Mouse (Mus musculus) hindbrain, embryonic 11.5 days (tissue): ENCODE results near the gene Olfr520. TPM values are rescaled to one million over a fixed set of nuclear protein-coding genes. Genes with fewer than 3 reads are reported as not detected.

Source experiments
- ATAC-seq: fragments of 200-750 bp; cut with Nextera tagmentation; 2 replicates; pipeline ENCODE4 v1.8.0; 2017; ENCODE audit warnings: mild to moderate bottlenecking, moderate TSS enrichment, moderate library complexity; ENCODE audit not compliant: low FRiP score
- DNase-seq: peaks from one replicate; pipeline ENCODE4 v3.0.0-alpha.2; 2015; ENCODE audit warnings: low spot score
- H3K27ac ChIP-seq: fragments of 300-500 bp; sonication (generic); 2 replicates; pipeline ENCODE4 v1.5.1; 2014; ENCODE audit warnings: mild to moderate bottlenecking, low read depth, low read length
- H3K27me3 ChIP-seq: fragments of 300-500 bp; sonication (generic); 2 replicates; pipeline ENCODE4 v1.6.1; 2014; ENCODE audit warnings: mild to moderate bottlenecking, low read length, moderate library complexity, mixed read lengths; ENCODE audit not compliant: control insufficient read depth, insufficient read depth
- H3K36me3 ChIP-seq: fragments of 300-500 bp; sonication (generic); 2 replicates; pipeline ENCODE4 v1.6.1; 2014; ENCODE audit warnings: mild to moderate bottlenecking, low read length, moderate library complexity, mixed read lengths; ENCODE audit not compliant: control insufficient read depth, insufficient read depth
- H3K4me1 ChIP-seq: fragments of 300-500 bp; sonication (generic); replicated peaks from 2 replicates; pipeline ENCODE4 v1.6.1; 2014; ENCODE audit warnings: low read length, mixed read lengths; ENCODE audit not compliant: control insufficient read depth, insufficient read depth
- H3K4me2 ChIP-seq: fragments of 300-500 bp; sonication (generic); replicated peaks from 2 replicates; pipeline ENCODE4 v1.6.1; 2014; ENCODE audit warnings: mild to moderate bottlenecking, low read depth, low read length
- H3K4me3 ChIP-seq: fragments of 300-500 bp; sonication (generic); 2 replicates; pipeline ENCODE4 v1.5.1; 2014; ENCODE audit warnings: low read depth, low read length
- H3K9ac ChIP-seq: fragments of 300-500 bp; sonication (generic); 2 replicates; pipeline ENCODE4 v1.6.1; 2014; ENCODE audit warnings: low read depth, low read length
- H3K9me3 ChIP-seq: fragments of 300-500 bp; sonication (generic); 2 replicates; pipeline ENCODE4 v1.6.1; 2016; ENCODE audit warnings: low read length; ENCODE audit not compliant: control insufficient read depth
- WGBS: fragments of 180-500 bp; shearing (Covaris S2); extraction: QIAGEN DNeasy Blood & Tissue Kit; methylation state at CpG from one replicate; pipeline ENCODE4 v1.1.7; 2014; 5-methylcytosine and 5-hydroxymethylcytosine counted together
- polyA plus RNA-seq: library from polyadenylated mRNA; unstranded; fragments of >200 nt; fragmentation: Nextera tagmentation; extraction: Ambion mirVana; gene quantifications from 2 replicates; pipeline ENCODE4 v1.2.1, GENCODE M21; 2014

The Olfr520 gene
- polyA plus RNA-seq, 1 experiment from 2014 or later: not detected

DNA sequence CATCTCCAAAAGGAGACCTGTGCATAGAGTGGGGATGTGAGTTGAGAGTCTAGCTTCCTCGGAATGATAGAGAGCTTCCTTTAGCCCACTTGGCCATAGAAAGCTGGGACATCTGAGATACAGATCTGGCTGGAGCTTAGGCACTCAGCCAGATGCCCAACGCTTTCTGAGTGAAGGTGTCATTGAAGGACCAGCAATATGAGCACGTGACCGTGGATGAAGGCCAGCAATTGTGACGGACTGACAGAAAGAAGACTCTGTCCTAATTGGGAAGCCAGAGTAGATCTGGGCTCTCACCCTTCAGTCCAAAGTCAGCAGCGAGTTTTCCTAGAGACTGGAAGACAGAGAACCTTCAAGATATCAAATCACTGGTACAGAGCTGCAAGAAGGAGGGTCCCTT is 22.4 kb upstream of the Olfr520 start:
- ATAC-seq (no peak), DNase-seq (no peak)
- no peaks in the 10 kb centered on the region for H3K36me3 ChIP-seq
- no peaks in the 10 kb centered on the region for H3K4me1 ChIP-seq
- no peak overlapping the region for H3K4me3 ChIP-seq
- no peak overlapping the region for H3K27ac ChIP-seq
- no peak overlapping the region for H3K9ac ChIP-seq
- H3K9me3 ChIP-seq: no peaks in the 10 kb centered on the region
- H3K4me2 ChIP-seq: no peak overlapping the region
- 86% methylated on average over 6 of the region's 6 CpGs for WGBS
- no peaks in the 10 kb centered on the region for H3K27me3 ChIP-seq

DNA sequence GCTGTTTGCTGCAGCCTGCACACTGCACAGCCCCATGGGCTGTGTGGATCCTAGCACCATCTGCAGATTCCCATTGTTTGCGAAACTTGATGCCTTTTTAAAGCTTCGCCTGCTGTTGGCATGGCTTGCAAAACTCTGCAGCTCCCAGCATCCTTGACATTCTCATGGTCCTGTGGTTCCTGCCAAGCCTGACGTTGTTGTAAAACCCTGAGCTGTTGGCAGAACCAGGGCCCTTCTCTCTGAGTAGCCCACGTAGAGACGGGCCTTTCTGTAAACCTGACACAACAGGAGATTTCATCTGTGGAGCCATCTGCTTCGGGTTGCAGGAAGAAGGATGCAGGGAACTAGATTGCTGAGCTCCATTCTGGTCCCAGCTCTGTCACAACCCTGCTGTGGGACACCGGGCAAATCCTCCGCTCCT is 21.8 kb upstream of the Olfr520 start:
- no peaks in the 10 kb centered on the region for H3K27me3 ChIP-seq
- H3K4me1 ChIP-seq: no peaks in the 10 kb centered on the region
- no peak for ATAC-seq
- no peak overlapping the region for H3K4me3 ChIP-seq
- 60% methylated on average over 8 of the region's 8 CpGs for WGBS
- H3K4me2 ChIP-seq: no peak overlapping the region
- H3K9ac ChIP-seq: no peak overlapping the region
- H3K9me3 ChIP-seq: no peaks in the 10 kb centered on the region
- no peaks in the 10 kb centered on the region for H3K36me3 ChIP-seq
- DNase-seq: no peak
- no peak overlapping the region for H3K27ac ChIP-seq

DNA sequence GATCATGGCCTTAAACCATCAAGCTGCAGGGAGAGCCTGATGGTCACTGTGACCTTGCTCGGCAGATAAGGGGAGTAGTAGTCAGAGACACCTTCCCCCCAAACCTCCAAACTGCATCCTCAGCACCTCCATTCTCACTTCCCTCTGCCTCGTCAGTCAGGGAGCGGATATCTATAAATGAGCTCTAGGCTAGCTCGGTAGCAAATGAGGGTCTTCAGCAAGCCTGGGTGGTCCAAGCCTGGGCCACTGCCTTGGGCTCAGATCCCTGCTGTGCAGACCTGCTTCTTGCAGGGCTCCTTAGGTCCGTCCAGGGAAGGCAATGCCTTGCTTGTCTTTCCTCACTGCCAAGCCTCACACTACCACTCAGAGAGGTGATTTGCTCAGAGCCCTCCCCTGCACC is 21.3 kb upstream of the Olfr520 start:
- WGBS: 68% methylated on average over 5 of the region's 5 CpGs
- no peaks in the 10 kb centered on the region for H3K36me3 ChIP-seq
- H3K27me3 ChIP-seq: no peaks in the 10 kb centered on the region
- H3K4me3 ChIP-seq: no peak overlapping the region
- H3K27ac ChIP-seq: no peak overlapping the region
- H3K4me2 ChIP-seq: no peak overlapping the region
- DNase-seq (no peak), ATAC-seq (no peak)
- no peaks in the 10 kb centered on the region for H3K9me3 ChIP-seq
- H3K9ac ChIP-seq: no peak overlapping the region
- no peaks in the 10 kb centered on the region for H3K4me1 ChIP-seq

DNA sequence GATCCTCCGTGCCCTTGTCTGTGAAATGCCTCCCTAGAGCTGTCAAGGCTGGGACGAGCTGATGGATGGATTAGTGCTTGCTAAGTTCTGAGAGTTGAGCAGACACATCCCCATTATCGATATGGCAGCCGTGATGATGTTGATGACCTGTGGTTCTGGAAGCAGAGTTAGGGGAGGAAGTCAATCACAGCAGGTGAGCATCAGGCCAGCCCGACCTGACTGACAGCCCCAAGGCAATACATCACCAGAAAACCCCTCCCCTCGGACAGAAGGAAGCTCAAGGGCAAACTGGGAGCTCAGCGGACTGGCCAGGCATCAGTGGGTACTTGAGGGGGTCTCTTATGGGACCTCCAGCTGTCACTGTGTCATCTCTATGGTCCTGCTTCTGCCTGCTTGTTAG is 20.1 kb upstream of the Olfr520 start:
- no peaks in the 10 kb centered on the region for H3K4me1 ChIP-seq

DNA sequence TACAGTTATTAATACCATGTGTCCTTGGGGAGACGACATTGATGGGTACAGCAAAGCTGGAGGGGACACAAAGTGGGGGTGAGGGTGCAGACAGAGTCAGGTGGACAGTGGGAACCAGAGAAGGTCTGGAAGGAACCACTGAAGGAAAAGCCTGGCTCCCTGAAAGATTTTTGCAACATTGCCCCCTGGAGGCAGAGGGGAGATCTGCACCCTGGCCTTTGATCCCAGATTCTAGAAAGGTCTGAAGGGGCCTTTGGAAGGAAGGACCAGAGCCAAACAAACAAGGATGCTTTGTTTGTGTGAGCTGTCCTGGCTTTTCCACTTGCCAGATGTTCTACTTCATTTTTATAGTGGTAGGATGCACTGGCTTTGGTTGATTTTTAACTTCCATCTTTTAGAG is 19.6 kb upstream of the Olfr520 start:
- Histone ChIP-seq H3K27me3 (no peaks in the 10 kb centered on the region), H3K4me3 (no peak overlapping the region), H3K9ac (no peak overlapping the region), H3K36me3 (no peaks in the 10 kb centered on the region), H3K4me1 (no peaks in the 10 kb centered on the region), H3K27ac (no peak overlapping the region), H3K9me3 (no peaks in the 10 kb centered on the region), H3K4me2 (no peak overlapping the region)
- WGBS: 19% methylated on average over 1 of the region's 1 CpGs
- DNase-seq: peak; percentile 84
- no peak for ATAC-seq

More for the DNA sequence above, 20.1 kb upstream of the Olfr520 start:
- Histone ChIP-seq H3K4me2 (no peak overlapping the region), H3K9me3 (no peaks in the 10 kb centered on the region), H3K27me3 (no peaks in the 10 kb centered on the region), H3K9ac (no peak overlapping the region), H3K36me3 (no peaks in the 10 kb centered on the region), H3K4me3 (no peak overlapping the region), H3K27ac (no peak overlapping the region)
- no peak for DNase-seq
- no peak for ATAC-seq
- WGBS: 61% methylated on average over 7 of the region's 7 CpGs

DNA sequence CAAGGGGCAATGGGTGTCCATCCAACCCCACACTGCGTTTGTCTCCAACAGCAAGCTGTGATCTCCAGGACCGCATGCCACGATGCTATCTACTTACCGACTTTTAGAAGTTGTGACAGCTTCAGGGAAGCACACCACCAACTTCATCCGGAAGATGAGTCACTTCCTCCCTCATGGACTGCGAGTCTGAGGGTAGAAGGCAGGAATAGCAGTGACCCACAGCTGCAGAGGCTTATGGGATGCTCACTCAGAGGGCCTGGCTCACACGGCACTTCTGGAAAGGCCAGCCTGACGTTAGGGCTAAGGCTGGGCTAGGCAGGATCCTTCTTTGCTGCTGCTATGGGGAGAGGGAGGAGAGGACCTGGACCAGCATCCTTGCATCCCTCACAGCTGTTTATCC is 18.9 kb upstream of the Olfr520 start, which contains the start of gene Slco2b1:
Gene Slco2b1 (minus strand): TSS at position 175 of the 400 bp plus-strand sequence.
- H3K27ac ChIP-seq: no peak within 1 kb of the TSS
- no peak within 1 kb of the TSS for H3K4me2 ChIP-seq
- no peaks in the 10 kb centered on the region for H3K27me3 ChIP-seq
- DNase-seq (no peak), ATAC-seq (no peak)
- no peaks in the 10 kb centered on the region for H3K9me3 ChIP-seq
- no peaks in the 10 kb centered on the region for H3K4me1 ChIP-seq
- WGBS: 77% methylated on average over 8 of the region's 8 CpGs
- no peak within 1 kb of the TSS for H3K4me3 ChIP-seq
- H3K36me3 ChIP-seq: no peaks in the 10 kb centered on the region
- no peak within 1 kb of the TSS for H3K9ac ChIP-seq

DNA sequence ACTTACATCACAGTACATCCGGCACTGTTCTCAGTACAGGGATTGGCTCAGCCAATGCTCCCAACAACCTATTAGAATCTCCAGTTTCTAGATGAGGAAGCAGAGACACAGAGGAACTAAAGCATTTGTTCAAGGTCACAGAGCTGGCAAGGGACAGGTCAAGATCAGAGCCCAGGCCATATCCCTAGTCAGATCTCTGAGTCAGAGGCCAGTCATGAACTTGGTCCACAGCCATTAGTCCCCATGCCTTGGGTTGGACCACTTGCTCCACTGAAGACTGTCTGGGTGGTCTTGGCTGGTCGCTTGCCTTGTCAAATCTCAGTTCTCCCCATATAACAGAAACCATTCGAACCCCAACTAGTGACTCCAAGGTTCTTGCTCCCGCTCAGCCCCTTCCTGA is 17.6 kb upstream of the Olfr520 start:
- no peak overlapping the region for H3K9ac ChIP-seq
- H3K4me3 ChIP-seq: no peak overlapping the region
- H3K4me1 ChIP-seq: no peaks in the 10 kb centered on the region
- DNase-seq: no peak
- whole genome bisulfite sequencing: 86% methylated on average over 4 of the region's 4 CpGs
- no peaks in the 10 kb centered on the region for H3K9me3 ChIP-seq
- no peaks in the 10 kb centered on the region for H3K36me3 ChIP-seq
- no peak overlapping the region for H3K4me2 ChIP-seq
- no peak overlapping the region for H3K27ac ChIP-seq
- ATAC-seq: no peak
- no peaks in the 10 kb centered on the region for H3K27me3 ChIP-seq

DNA sequence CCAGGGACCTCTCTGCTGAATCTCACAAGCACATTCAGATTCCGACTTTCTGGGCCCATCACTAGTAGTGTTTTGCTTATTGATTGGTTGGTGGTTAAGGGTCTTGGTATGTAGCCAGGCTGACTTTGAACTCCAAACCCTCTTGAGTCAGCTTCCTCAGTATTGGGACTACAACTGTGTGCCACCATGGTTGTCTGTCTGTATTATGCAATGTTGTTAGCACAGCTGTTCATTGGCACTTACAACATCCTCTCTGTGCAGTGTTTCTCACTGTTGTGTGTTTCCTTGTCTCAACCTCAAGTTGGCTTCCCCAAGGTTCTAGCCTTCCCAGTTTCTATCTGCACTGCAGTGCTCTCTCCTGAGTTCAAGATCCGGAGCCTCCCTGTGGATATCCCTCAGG is 13.5 kb upstream of the Olfr520 start:
- H3K36me3 ChIP-seq: no peaks in the 10 kb centered on the region
- no peak overlapping the region for H3K4me3 ChIP-seq
- no peaks in the 10 kb centered on the region for H3K27me3 ChIP-seq
- H3K4me1 ChIP-seq: no peaks in the 10 kb centered on the region
- DNase-seq (no peak), ATAC-seq (no peak)
- H3K9ac ChIP-seq: no peak overlapping the region
- 89% methylated on average over 2 of the region's 2 CpGs for WGBS
- no peak overlapping the region for H3K4me2 ChIP-seq
- no peak overlapping the region for H3K27ac ChIP-seq
- H3K9me3 ChIP-seq: no peaks in the 10 kb centered on the region

DNA sequence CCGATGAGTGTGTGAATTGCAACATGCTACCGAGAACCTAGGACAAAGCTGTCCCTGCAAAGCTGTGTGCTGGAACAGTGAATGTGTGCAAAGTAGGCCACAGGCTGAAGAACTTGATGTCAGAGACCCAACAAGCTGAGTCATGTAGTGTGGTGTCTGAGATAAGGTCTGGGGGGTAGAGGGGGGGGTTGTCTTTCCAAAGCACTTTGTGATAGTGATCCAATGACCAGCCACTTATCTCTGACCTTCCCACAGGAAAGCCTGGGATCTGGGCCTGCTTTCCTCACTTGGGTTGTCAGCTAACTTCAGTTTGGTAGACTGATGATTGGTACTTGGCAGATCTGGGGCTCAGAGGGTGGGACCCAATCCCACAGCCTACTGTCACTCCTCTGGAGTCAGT is 4.5 kb downstream of the Olfr520 start:
- no peak overlapping the region for H3K9ac ChIP-seq
- no peaks in the 10 kb centered on the region for H3K36me3 ChIP-seq
- WGBS: 95% methylated on average over 2 of the region's 2 CpGs
- H3K4me3 ChIP-seq: no peak overlapping the region
- H3K4me1 ChIP-seq: no peaks in the 10 kb centered on the region
- H3K4me2 ChIP-seq: no peak overlapping the region
- no peak overlapping the region for H3K27ac ChIP-seq
- no peak for DNase-seq
- no peak for ATAC-seq
- H3K9me3 ChIP-seq: no peaks in the 10 kb centered on the region
- no peaks in the 10 kb centered on the region for H3K27me3 ChIP-seq
